Mouse (Mus musculus) gonadal fat pad, adult 2 months (tissue): ENCODE data around the gene Gm49027. TPM values are rescaled to one million over a fixed set of nuclear protein-coding genes. Genes with fewer than 3 reads are reported as not detected.
A peak's percentile ranks its signal among the peaks of the same experiment; 100 is the strongest.
"Not testable (repeated sequence)": the region's sequence is repeated elsewhere in the genome, so short reads cannot be mapped to it uniquely, and the experiment has no call there.

Experiments
- DNase-seq: peaks from one replicate; pipeline ENCODE4 v3.0.0-alpha.2; 2012; ENCODE audit warnings: low read depth
- polyA plus RNA-seq: library from polyadenylated mRNA; depleted of rRNA; stranded (reverse); fragments of >200 nt; gene quantifications from 2 replicates; pipeline ENCODE4 v1.2.3, GENCODE M21; 2012; rRNA removed

Gm49027 gene
- 0.53 and 1.4 TPM in 2 replicates for polyA plus RNA-seq

DNA sequence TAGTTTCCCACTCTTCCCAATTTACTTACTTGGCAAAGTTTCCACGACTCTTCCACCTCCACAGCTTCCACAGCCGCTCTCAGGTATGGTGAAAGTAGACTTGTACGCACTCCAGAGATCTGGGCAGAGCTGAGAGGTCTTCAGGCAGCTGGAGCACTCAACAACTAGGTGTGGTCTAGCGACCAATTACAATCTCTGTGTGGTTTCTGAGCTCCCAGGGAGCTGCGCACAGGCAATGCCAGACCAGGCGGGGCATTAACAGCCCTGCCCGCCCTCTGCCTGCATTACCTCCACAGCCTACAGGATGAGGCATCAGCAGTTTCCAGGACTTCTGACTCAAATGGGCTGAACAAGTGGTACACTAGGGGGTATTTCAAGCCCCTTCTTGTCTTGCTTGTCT is at the start of gene Gm49027:
Gm49027 (minus strand) TSS at position 208 of the 400 bp plus-strand sequence.
- DNase-seq: no peak

DNA sequence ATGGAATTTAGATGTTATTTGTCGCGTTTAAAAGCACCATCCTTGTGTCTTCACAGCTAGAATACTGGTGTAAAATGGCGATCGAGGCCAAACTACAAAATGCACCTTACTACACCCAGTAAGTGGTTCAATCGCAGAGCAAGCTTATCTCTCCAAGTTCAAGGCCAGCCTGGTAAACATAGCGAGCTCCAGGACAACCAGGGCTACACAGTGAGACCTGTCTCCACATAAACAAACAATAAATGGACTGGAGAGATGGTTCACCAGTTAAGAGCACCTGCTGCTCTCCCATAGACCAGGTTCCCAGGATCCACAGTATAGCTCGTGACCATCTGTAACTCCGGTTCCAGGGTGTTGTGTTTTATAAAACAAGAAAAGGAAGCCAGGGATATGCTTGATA is 48.1 kb upstream of the Gm49027 start:
- no peak for DNase-seq

DNA sequence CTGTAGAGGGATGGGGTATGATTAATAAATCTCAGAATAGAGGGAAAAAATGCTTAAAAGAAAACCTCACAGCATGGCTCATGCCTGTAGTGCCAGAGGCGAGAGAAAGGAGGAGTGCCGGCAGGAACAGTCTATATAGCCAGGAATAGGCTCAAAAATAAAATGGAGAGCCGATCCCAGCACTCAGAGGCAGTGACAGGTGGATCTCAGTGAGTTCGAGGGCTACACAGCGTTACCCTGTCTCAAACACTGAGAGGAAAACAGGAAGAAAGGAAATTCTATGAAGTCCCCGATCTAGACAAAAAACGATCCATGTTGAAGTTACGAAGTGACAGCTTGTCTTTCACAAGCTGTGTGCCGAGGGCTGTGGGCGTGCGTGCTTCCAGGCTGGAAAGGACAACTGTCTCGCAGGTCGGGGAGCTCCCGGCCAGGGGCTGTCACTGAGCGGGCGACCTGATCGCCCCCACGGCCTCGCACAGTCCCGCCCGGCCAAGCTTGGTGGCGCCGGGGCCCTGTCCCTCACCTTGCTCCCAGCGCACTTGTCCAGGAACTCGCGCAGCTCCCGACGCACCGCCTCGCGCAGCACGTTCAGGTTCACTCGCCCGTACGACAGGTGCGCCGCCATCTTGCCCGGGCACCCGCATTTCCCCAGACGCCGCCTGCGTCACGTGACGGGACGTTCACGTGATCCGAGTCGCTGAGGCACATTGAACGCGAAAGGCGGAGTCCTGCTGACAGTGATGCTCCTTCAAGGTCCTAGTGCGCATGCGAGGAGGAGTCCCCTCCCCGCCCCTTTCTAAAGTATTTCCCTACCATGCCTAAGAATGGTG is 47.3 kb upstream of the Gm49027 start, which contains the start of gene Vps33a:
Vps33a (minus strand) TSS at position 682 of the 830 bp plus-strand sequence.
- peak; percentile 75 for DNase-seq

DNA sequence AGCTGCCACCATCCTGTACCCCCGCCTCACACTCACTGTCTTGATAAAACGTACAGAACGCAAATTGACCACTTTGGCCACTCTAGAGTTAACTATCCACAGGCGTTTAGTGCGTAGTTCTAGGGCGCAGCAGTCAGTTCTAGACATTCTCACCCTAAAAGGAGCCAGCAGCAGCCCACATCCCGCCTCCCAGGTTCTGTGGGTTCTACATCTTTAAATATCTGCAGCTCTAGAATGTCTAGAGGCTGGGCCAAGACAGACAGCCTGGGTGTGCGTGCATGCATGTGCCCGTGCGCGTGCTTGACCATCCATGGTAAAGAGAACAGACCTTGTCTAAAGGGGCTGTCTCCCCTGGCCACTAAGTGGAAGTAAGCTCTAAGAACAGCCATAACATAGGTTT is 35.8 kb upstream of the Gm49027 start:
- no peak for DNase-seq

DNA sequence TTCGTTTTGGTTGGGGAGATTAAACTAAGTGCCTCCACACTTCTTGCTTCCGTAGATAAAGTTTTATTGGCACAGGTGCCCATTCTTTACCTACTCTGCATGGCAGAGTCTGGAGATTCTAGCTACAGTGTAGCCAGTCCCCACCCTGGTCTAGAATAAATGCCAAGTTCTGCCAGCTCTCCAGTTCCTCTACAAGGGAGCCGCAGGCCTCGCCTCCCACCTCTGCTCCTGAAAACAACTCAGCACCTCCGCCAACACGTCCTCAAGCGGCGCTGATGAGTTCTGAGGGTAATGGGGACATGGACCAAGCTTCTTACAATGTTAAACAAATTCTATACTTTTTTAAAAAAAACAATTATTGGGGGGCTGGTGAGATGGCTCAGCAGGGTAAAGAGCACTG is 34.3 kb upstream of the Gm49027 start:
- no peak for DNase-seq

DNA sequence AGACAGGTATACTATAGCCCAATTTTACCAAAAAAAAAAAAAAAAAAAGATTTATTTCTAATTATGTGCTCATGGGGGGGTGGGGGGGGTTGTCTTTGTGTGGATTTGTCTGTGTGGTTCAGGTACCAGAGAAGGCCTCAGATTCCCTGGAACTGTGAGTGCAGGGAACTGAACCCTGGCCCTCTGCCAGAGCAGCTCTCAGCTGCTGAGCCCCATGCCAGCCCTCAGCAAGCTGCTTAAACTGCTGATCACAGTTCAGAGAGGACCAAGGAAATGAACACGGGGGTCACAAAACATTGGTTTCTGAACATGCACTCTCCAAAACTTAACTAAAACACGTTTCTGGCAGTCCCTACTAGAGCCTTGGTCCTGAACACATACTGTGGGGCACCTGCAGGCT is 31.2 kb upstream of the Gm49027 start:
- no peak for DNase-seq

DNA sequence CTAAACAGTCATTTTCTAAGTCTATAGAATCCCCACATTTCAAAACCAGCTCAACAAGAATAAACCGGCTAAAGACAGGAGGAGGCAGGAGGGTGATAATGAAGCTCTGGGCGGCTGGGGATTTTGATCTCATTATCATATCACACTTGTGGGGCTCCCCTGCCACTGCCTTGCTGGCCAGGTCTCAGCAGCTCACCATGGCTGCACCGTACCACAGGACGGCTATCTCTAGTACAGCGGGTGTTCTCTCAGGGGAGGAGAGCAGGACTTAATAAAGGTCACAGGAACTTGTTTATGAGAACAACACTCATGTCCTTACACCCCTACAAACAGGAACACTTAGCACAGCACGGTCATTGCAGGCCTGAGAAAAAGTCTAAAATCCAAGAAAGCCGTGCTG is 30.4 kb upstream of the Gm49027 start:
- DNase-seq: no peak

DNA sequence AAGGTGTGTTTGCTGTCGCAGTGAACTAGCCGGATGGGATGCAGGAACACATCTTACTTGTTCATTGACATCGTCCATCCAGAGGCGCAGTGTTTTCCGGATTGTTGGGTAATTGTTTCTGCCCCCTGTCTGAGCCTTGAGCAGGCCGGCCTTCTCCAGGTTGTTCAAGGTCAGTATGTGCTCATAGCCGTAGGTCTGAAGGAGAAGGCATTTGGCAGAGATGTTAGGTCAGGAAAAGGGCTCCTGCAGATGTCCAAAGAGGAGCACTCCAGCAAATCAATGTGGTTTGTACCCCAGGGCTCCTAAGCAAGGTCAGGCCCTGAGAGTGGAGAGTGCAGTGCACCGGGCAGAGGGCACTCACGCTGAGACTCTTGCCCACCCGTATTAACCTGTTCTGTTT is 8.5 kb upstream of the Gm49027 start:
- no peak for DNase-seq

DNA sequence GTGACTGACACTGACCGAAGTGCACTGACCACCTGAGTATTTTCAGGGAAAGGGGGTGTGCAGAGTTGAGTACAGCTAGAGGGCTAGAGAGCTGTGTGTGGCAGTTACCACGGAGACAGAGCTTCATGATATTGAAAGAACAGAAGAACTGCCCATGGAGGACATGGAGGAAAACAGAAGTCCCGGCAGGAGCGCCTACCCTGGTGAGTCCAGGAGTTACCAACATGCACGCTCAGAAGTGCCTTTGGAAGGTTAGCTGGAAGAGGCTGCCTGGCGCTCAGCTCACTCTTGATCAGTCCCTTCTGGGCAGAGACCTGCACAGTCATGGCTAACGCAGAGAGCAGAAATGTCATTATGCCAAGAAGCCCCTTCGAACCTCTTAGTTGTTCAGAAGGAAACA is 4.8 kb upstream of the Gm49027 start:
- no peak for DNase-seq

DNA sequence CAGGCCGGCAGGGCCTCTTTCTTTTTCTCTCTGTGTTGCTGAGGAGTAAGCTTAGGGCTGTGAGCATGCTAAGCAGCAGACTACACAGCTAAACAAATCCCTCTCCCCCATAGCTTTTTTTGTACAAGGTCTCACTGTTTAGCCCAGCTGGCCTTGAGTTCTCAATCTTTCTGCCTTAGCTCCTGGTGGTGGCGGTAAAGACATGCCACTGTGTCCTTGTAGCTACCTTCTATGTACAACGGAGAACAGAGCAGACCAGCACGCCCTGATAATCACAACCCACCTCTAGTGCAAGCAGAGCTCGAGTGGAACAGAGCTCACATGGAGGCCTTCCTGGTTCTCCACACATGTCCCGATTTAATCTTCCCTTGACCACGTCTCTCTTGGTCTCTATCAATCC is 3.4 kb upstream of the Gm49027 start:
- DNase-seq: no peak

DNA sequence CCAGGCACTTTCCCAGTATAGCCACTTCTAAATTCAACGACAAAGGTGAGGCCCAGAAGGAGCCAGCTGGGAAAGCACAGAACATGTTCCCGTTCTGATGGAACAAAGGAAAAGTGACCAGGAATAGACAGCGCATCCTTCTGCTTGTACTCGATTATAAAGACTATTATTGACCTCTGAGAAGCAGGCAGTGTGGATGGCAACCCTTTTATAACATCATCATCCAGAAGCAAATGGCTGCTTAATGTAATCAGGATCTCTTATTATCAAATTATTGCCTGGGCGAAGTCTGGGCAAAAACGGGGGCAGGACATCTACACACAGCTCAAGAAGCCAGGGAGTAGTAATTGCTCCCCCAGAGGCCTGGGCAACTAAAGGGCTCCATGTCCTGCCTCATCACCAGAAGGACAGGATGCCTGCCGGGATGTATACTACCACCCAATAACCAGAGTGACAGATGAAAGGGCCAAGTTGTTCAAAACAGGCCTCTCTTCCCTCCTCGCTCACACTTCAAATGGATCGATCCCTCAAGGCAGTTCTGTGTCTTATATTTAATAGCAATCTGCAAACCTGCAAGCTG is 718 bp upstream of the Gm49027 start:
- no peak for DNase-seq

DNA sequence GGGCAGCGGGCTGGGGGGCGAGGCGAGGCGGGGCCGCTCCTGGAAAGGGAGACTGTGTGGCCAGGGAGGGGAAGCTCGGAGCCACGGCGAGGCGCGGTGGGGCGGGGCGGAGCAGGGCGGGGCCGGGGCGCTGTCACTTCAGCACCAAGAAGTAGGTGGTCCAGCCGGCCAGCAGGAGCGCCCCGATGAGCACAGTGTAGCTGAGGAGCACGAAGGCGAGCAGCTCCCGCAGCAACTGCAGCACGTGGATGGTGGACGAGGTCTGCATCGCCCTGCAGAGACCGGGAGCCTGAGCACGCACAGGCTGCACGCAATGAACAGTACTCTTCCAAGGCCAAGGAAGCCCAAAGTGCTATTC is 916 bp downstream of the Gm49027 start:
- DNase-seq: no peak

DNA sequence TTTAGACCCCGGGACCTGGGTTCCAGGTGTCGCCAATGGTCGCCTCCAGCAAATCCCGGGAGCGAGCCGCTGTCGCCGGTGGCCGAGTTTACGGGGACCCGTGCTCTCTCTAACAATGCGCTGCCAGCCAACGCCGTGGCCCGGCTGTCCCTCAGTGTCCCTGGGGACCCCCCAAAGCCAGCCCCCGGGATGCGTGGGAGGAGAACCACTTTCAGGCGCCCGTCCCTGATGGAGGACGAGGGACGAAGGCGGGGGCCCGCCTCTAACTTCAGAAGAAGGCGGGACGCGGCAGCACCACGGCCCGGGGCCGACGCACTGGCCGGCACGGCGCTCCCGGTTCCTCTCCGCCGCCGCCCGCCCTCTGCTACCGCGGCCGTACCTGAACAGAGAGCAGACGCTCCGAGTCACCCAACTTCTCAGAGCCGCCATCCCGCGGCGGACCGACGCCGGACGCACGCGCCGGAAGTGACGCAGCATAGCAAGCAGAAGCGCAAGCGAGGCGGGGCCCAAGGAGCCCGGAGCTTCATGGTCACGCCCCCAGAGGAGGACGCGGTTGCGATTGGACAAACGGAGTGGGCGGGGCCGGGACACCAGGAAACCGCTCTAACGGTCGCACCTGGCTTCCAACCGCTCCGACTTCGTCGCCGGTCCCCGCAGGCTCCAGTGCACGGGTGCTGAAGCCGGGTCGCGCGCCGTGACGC is 1.4 kb downstream of the Gm49027 start, which contains the start of gene Diablo:
Diablo (minus strand) TSS at position 485 of the 701 bp plus-strand sequence.
- DNase-seq: peak; percentile 59

DNA sequence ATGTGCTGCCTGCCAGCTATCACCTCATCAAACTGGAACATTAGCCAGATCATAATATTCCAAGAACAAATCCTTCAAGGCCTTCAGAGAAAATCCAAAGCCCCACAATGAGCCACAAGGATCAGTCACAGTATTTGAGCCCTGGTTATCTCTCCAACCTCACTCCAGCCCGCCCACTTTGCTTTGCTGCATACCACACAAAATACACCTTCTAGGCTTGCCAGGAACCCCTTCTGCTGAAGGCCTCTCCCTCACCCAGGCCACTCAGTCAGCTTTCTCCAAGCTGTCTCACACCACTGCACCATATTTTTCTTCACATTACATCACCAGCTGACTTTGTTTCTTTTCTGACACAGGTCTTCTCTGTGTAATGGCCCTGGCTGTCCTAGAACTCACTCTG is 3.1 kb downstream of the Gm49027 start:
- DNase-seq: no peak

DNA sequence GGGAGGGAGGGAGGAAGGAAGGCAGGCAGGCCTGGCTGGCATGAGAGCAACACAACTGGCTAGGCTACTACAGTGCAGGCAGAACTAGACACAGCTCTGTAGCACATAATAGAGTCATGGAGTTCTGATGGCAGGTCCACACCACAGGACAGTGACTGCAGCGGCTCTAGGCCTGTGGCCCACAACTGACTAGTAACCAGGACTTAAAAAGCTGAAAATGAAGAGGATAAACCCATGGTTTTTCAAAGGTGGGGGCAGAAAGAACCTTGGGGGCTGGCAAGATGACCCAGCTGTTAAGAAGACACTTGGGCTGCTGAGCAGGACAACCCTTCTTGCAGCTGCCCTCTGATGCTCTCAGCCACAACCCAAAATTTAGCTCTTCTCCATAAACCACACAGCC is 3.7 kb downstream of the Gm49027 start:
- no peak for DNase-seq

DNA sequence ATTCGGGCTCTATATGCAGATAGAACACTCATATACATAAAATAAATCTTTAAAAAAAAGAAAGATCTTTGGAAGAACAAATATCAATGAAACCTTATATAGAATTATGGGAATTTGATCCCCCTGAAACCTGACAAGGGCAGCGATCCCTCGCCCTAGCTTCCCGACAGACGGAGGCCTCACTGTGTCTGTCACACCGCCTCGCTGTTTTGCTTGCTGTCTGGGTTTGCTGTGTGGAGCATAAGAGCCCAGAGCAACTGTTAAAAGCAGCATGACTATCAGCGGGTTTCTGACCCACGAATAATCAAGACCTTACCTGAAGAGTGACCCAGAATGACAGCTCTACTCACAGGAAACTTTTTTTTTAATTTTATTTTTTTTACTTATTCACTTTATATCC is 4.6 kb downstream of the Gm49027 start:
- DNase-seq: no peak

DNA sequence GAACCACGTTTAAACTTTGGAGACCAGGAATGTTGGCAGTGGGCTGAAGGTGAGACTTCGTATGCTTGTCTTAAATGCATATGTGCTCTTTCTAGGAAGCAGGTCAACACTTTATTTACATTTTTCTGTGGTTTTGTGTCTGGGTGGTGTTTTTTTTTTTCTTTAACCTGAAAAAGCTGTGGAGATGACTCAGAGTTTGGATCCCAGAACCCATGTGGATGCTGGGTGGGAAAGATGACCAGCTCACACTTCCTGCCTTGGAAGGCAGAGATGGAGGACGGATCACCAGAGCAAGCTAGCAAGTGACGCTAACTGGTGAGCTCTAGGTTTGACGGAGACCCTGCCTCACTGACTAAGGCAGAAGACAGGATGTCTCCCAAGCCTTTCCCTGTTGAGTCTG is 10.4 kb downstream of the Gm49027 start:
- no peak for DNase-seq

DNA sequence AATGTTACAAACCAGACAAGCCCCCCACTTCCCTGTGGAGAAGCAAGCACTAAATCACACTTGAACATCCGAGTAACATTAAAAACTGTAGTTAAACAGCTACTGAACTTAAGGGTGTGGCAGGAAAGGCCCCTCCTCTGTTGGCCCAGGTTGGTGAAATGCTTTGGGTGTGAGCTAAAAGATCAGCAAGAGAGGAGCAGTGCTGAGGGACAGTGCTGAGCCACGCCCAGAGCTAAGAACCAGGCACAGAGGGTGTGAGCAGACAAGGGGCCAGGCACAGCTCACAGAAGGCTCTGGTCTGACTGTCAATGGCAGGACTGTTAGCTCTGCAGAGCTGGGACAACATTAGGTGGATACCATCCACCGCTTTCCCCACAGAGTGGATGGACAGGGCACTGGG is 13.2 kb downstream of the Gm49027 start:
- no peak for DNase-seq

DNA sequence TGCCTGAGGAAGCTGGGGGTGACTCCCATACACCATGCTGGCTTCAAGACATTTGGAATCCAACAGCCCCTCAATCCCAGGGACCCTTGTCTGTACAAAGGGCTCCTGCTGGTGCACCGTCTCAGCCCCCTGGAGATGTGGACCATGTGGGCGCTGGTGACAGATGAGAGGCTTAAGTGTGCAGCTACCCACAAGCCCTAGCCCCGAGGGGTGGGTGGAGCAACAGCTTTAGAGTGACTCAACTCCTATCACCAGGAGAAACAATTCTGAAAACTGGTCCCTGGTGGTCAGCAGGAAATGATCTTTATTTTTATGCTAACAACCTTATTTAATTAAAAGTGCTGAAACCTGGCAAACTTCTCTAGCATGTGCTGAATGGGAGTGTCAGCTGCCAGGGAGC is 13.9 kb downstream of the Gm49027 start:
- DNase-seq: not testable (repeated sequence)

DNA sequence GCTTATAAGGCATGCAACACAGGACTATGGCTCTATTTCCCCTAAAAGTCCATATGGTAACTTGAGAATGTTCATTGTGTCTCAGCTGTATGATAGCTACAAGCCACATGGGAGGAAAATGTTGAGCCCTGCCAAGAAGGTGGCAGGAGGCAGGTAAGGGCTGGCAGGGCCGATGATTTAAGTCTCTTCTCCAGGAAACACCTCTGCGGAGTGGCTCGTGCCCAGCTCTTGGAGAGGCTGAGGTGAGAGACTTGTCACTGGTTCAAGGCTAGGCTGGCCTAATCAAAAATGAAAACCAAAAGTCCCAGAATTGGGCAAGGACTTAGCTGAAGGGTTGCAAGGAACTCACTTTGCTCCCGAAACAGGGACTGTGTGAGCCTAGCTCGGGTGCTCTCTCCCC is 15.1 kb downstream of the Gm49027 start, which contains the start of gene B3gnt4:
B3gnt4 (plus strand) TSS at position 301 of the 400 bp plus-strand sequence.
- no peak for DNase-seq

DNA sequence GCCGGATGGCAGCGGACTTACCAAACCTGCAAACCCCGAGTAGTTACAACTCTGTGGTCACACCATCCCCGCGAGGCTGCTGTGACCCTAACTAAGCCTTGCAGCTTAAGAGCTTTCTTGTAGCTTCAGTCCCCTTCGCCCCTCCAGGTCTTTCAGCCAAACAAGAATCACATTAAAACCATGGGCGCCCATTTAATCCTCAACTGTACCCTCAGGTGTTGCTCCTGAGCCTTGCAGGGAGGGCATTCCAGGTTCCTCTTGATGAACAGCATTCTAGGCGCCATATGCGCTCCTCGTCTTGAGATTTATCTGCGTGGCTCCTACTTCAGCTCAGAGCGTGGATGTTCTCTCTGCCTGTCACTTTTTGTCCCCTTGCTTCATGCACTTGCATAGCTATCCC is 16.4 kb downstream of the Gm49027 start:
- DNase-seq: no peak

DNA sequence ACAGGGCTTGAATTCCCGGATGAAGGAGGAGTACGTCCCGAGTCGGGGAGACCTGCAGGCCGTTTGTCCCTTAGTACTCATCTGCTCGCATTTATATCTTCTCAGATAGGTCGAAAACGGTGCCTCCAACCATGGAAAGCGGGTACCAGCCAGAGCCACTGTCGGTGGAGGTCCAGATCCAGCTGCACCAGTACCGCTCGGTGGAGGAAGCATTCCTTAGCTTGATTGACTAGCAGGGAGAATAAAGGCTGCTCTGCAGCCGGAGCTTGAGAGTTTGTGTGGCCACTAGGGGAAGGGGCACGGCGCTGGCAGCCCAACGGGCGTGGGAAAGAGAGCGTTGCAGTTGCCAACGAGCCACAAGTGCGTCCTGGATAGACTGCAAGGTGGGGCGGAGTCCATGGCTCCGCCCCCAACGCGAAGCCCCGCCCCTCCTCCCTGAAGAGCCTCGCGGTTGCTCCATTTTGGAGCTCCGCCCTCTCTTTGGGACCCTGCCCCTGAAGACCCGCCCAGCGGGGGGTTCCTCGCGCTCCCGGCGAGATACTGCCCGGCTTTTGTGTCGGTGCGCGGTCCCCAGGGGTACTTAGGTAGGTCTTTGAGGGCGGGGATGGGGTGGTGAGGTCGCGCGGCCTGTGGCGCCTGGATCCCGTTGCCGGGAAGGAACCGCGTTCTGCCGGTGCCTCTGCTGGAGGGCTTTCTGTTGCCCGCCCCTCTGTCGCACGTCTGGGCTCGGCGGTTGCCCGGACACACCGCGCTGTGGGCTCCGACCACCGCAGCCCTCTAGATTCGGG is 17.2 kb downstream of the Gm49027 start:
- no peak for DNase-seq
